Mouse (Mus musculus): ENCODE measurements around the gene S1pr4.

S1pr4 gene

GRCm38 (mm10) chr10:81464405-81465264, 35.3 kb downstream of the S1pr4 start:
- peak; percentile 76 for DNase-seq (ENCODE audit: low read depth)

GRCm38 (mm10) chr10:81463531-81463930, 36.4 kb downstream of the S1pr4 start:
- no peak for DNase-seq (ENCODE audit: low read depth)

GRCm38 (mm10) chr10:81462917-81463316, 37.0 kb downstream of the S1pr4 start:
- no peak for DNase-seq (ENCODE audit: low read depth)

- DNase-seq (ENCODE audit: low read depth), result no peak
Measured at GRCm38 (mm10) chr10:81462415-81462804, 37.5 kb downstream of the S1pr4 start.

- peak; percentile 62 for DNase-seq (ENCODE audit: low read depth)
Measured at GRCm38 (mm10) chr10:81461673-81462414, 38.1 kb downstream of the S1pr4 start.

- DNase-seq (ENCODE audit: low read depth), result no peak
Measured at GRCm38 (mm10) chr10:81460951-81461350, 39.0 kb downstream of the S1pr4 start.

GRCm38 (mm10) chr10:81460471-81460870, 39.5 kb downstream of the S1pr4 start:
- DNase-seq (ENCODE audit: low read depth), result no peak

GRCm38 (mm10) chr10:81459399-81459798, 40.5 kb downstream of the S1pr4 start:
- no peak for DNase-seq (ENCODE audit: low read depth)

- DNase-seq (ENCODE audit: low read depth), result no peak
Measured at GRCm38 (mm10) chr10:81458267-81458666, 41.7 kb downstream of the S1pr4 start.

GRCm38 (mm10) chr10:81457624-81458023, 42.3 kb downstream of the S1pr4 start:
- no peak for DNase-seq (ENCODE audit: low read depth)

- peak; percentile 28 for DNase-seq (ENCODE audit: low read depth)
Measured at GRCm38 (mm10) chr10:81456983-81457563, 42.9 kb downstream of the S1pr4 start.

GRCm38 (mm10) chr10:81455181-81455895, 44.6 kb downstream of the S1pr4 start, which contains the start of gene Nfic:
TSS of gene Nfic (minus strand) at chr10:81455635.
- no peak for DNase-seq (ENCODE audit: low read depth)

GRCm38 (mm10) chr10:81454106-81454505, 45.8 kb downstream of the S1pr4 start:
- no peak for DNase-seq (ENCODE audit: low read depth)

GRCm38 (mm10) chr10:81452947-81453288, 47.0 kb downstream of the S1pr4 start:
- no peak for DNase-seq (ENCODE audit: low read depth)

- no peak for DNase-seq (ENCODE audit: low read depth)
Measured at GRCm38 (mm10) chr10:81452237-81452946, 47.5 kb downstream of the S1pr4 start.

- no peak for DNase-seq (ENCODE audit: low read depth)
Measured at GRCm38 (mm10) chr10:81451365-81451745, 48.6 kb downstream of the S1pr4 start.

GRCm38 (mm10) chr10:81450641-81451364, 49.1 kb downstream of the S1pr4 start:
- DNase-seq (ENCODE audit: low read depth), result no peak

GRCm38 (mm10) chr10:81450140-81450539, 49.8 kb downstream of the S1pr4 start:
- peak; percentile 87 for DNase-seq (ENCODE audit: low read depth)

Data from 416B (cell line).